Mouse (Mus musculus) cerebellum, adult 18-20 months (tissue): ENCODE measurements around the gene Olfr944.

Experiments
- DNase-seq, 2 experiments: peaks; one replicate each; pipeline ENCODE4 v3.0.0; 2021

The Olfr944 gene

DNA sequence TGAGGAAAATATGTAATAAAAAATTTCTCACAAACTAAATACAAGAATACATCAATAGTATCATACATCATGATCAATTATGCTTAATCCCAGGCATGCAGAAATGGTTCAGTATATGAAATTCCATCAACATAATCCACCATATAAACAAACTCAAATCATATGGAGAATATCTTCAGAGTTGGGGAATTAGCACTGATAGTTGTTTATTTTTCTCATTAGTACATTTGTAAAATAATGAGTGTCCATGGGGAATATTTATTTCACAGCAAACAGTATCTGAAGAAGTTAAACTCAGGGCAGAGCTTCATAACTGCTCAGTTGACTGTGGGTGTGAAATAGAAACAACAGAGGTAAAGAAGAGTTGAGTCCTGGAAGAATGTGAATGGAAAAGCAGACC, at the start of gene Olfr944:
Olfr944 (plus strand) TSS at position 301 of the 400 bp plus-strand sequence.
- DNase-seq: no peak

DNA sequence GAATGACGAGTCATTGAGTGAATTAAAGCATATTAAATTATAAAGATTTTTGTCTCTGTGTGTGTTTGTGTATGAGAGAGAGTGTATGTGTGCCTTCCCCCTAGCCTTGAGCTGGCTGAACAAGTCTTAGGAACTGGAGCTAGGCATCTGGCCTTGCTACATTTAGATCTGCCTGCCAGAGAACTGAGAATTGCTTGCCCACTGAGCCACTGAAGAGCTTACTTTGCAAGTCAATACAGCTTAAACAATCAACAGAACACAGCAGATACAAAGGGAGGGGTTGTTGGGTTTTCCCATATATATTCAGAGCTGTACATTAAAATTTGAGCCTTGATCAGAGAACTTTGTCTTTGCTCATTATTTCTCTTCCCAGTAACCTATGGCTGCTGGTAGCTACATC, 49.3 kb upstream of the Olfr944 start:
- DNase-seq: no peak

DNA sequence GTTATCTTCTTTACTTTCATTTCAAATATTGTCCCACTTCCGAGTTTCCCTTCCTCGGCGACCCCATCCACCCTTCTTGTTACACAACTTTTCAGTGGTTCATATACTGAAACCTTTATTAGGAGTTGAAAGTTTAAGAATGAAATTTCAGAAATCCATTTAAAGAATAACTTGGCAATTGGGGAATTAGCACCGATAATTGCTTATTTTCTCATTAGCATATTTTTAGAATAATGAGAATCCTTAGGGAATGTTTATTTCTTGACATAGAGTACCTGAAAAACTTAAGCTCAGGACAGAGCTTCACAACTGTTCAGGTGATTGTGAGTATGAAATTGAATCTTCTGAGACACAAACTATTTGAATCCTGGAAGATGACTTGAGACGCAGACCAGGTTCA, 35.7 kb upstream of the Olfr944 start, which contains the start of gene Olfr943:
Olfr943 (plus strand) TSS at position 301 of the 400 bp plus-strand sequence.
- DNase-seq: no peak

DNA sequence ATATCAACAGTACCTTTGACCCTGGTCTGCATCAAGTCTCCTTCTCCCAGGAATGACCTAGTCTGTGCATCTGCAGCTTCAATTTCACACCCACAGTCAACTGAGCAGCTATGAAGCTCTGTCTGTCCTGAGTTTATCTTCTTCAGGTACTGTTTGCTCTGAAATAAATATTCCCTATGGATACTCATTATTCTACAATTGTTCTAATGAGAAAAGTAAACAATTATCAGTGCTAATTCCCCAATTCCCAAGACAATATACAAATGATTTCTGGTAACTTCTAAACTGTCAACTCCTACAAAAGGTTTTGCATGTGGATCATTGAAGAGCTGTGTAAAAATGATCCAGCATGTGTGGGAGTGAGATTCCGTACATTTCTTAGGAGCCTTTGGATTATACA, 48.2 kb downstream of the Olfr944 start, which contains the start of gene Olfr1537:
Olfr1537 (minus strand) TSS at position 101 of the 400 bp plus-strand sequence.
- no peak for DNase-seq
